Mouse (Mus musculus): ENCODE measurements at regions not wholly inside any gene's neighbourhood (a gene's known extent, or its start where the extent isn't known, plus 50 kb on each side); places are given as distances from the start of the nearest gene placed in this dataset.
A peak's percentile ranks its signal among the peaks of the same experiment; 100 is the strongest.
"Not testable (repeated sequence)": the region's sequence is repeated elsewhere in the genome, so short reads cannot be mapped to it uniquely, and the experiment has no call there.

GRCm38 (mm10) chr1:145139267-145139651 is 364.0 kb upstream of the Rgs18 start:
- DNase-seq = no peak

- DNase-seq = peak; percentile 29
These were observed 363.4 kb upstream of the Rgs18 start for GRCm38 (mm10) chr1:145138452-145139266.

- DNase-seq = no peak
These were observed 355.8 kb upstream of the Rgs18 start for GRCm38 (mm10) chr1:145131020-145131419.

GRCm38 (mm10) chr1:145113171-145113570 is 337.9 kb upstream of the Rgs18 start:
- DNase-seq = no peak

GRCm38 (mm10) chr1:145106771-145107170 is 331.5 kb upstream of the Rgs18 start:
- not testable (repeated sequence) for DNase-seq

GRCm38 (mm10) chr1:145065255-145065854 is 290.1 kb upstream of the Rgs18 start:
- DNase-seq = no peak

- DNase-seq = no peak
These were observed 289.1 kb upstream of the Rgs18 start for GRCm38 (mm10) chr1:145064384-145064783.

GRCm38 (mm10) chr1:145015623-145016022 is 240.4 kb upstream of the Rgs18 start:
- no peak for DNase-seq

GRCm38 (mm10) chr1:145010833-145011232 is 235.6 kb upstream of the Rgs18 start:
- DNase-seq = no peak

- no peak for DNase-seq
These were observed 202.9 kb upstream of the Rgs18 start for GRCm38 (mm10) chr1:144978167-144978566.

GRCm38 (mm10) chr1:144965736-144966135 is 190.5 kb upstream of the Rgs18 start:
- DNase-seq = no peak

- no peak for DNase-seq
These were observed 163.8 kb upstream of the Rgs18 start for GRCm38 (mm10) chr1:144939006-144939405.

- no peak for DNase-seq
These were observed 150.9 kb upstream of the Rgs18 start for GRCm38 (mm10) chr1:144926136-144926535.

- no peak for DNase-seq
These were observed 141.3 kb upstream of the Rgs18 start for GRCm38 (mm10) chr1:144916568-144916967.

- no peak for DNase-seq
These were observed 127.8 kb upstream of the Rgs18 start for GRCm38 (mm10) chr1:144902987-144903386.

GRCm38 (mm10) chr1:144883633-144884032 is 108.4 kb upstream of the Rgs18 start:
- no peak for DNase-seq

- no peak for DNase-seq
These were observed 86.9 kb upstream of the Rgs18 start for GRCm38 (mm10) chr1:144862133-144862532.
